Mouse (Mus musculus) v-Abl transformed pro-B cells (cell line): Measurements from ENCODE around the gene Sirpb1a.
"Not testable (repeated sequence)": the region's sequence is repeated elsewhere in the genome, so short reads cannot be mapped to it uniquely, and the experiment has no call there.

Experiments
- in situ Hi-C, 2 experiments: fragments of 400-800 bp; cut with MboI; formaldehyde crosslinking; loops; one replicate each; pipeline ENCODE4 v1.15.1; 2025; ENCODE audit not compliant: unreplicated experiment in 2 of 2

The Sirpb1a gene

DNA sequence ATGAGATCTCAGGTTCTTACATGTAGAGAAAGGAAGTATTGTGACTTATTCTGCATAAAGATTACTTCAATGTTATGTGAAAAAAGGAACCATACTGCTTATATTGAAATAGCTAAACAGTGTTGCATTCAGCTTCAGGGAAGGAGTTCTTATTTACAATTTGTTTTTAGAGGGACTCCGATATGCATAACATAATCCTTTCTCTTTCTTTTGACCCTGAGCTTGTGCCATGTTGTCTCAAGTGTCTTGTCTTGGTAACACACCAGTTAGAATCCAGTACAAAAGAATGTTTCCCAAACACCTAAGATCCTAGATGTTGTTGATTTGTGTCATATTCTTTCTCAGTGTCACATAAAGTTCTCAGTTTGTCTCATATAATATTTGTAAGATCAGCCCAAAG lies at the start of gene Sirpb1a:
Gene Sirpb1a, minus strand, starts transcription at position 74 of the 400 bp plus-strand sequence.
- in situ Hi-C loops, result not testable (repeated sequence)

DNA sequence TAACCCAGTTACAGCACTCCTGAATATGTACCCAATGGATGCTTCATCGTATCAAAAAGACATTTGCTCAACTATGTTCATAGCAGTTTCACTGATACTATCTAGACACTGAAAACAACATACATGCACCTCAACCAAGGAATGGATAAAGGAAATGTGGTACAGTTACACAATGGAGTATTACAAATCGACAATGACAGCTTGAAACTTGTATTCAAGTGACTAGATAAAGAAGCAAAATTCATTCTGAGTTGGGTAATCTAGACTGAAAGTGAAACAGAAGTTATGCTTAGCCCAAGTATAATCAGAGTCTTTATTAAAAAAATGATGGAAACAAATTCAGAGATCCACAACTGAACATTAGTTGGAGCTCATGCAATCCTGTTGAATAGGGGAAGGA lies 48.5 kb upstream of the Sirpb1a start:
- in situ Hi-C loops, result not testable (repeated sequence)

DNA sequence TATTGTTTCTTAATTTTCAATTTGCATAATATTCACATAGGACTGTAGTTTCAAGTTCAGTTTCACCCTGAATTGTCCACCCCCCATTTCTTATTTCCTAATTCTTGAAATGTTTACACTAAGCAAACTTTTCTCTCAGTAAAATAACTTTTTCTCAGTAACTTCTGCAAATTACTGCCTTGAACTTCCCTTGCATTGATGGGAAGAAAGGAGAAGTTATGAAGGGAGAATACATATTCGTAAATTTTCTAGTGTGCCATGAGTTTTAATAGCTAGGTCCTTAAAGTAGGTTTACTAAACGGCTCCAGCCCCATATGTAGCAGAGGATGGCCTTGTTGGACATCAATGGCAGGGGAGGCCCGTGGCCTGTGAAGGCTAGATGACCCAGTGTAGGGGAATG lies 43.8 kb upstream of the Sirpb1a start:
- in situ Hi-C loops, result not testable (repeated sequence)

DNA sequence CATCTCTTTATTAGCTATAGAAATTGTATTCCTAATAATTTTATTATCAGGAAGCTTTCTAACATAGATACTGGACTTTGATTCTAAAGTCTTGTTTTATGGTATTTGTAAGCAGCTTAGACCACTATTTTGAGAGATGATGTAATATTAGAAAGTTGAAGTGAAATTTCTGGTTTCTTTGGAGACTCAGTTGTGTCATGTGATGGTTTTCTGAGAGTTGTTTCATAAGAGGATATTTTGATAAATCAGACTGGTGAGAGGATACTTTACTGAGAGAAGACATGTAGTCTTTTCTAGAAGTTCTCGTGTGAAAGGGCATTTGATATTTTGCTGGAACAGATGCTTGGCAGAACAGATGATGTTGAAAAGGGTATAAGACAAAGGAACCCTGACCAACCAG lies 17.6 kb upstream of the Sirpb1a start:
- in situ Hi-C loops, result not testable (repeated sequence)

DNA sequence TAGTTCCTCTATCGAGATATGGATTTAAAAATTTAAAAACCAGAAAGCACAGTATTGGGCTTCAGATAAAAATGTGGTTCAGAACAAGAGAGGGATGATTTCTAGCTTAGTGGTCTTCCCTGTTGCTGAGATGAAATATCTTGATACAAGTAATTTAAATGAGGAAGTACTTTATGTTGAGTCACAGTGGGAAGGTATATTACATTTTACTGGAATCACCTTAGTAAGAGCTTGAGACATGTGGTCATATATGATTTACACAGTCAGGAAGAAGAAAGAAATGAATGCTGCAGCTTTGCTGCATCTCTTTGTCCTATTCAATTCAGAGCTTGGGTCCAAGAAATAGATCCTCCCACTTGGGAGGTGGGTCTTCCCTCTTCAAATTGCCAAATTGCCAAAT lies 13.5 kb upstream of the Sirpb1a start:
- in situ Hi-C loops, result not testable (repeated sequence)

DNA sequence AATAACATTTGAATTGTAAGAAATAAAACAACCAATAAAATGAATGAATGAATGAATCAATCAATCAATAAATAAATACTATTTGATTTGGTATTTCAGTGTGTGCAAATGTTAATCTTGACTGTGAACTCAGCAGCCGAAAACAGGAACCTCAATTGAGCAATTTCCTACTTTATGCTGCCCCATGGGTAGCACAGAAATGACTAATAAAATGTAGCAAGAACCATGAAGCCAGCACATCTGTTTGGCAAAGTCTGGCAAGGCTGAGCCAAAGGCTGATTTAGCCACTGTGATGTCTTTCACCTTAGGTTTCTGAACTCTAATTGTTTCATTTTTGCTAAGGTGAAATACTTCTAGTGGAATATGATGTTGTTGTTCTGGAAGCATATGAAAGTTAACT lies 1.6 kb upstream of the Sirpb1a start:
- in situ Hi-C loops, result no loop called here

DNA sequence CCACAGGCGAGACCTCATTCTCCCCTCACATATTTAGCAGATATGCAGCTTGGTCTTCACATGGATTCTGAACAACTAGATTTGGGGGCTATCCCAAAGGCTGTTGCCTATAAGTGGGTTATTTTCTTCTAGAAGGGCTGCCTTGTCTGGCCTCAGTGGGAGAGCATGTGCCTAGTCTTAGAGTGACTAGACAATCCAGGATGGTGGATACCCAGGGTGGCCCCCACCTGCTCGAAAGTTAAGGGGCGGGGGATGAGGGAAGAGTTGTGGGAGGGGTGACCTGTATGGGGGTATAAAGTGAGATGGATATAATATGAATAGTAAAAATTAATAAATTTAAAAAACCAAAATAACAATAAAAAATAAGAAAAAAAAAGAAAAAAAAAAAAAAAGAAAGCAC lies 70.6 kb downstream of the Sirpb1a start:
- in situ Hi-C loops, result not testable (repeated sequence)

DNA sequence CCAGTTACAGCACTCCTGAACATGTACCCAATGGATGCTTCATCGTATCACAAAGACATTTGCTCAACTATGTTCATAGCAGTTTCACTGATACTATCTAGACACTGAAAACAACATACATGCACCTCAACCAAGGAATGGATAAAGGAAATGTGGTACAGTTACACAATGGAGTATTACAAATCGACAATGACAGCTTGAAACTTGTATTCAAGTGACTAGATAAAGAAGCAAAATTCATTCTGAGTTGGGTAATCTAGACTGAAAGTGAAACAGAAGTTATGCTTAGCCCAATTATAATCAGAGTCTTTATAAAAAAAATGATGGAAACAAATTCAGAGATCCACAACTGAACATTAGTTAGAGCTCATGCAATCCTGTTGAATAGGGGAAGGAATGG lies 76.0 kb downstream of the Sirpb1a start:
- in situ Hi-C loops, result not testable (repeated sequence)

DNA sequence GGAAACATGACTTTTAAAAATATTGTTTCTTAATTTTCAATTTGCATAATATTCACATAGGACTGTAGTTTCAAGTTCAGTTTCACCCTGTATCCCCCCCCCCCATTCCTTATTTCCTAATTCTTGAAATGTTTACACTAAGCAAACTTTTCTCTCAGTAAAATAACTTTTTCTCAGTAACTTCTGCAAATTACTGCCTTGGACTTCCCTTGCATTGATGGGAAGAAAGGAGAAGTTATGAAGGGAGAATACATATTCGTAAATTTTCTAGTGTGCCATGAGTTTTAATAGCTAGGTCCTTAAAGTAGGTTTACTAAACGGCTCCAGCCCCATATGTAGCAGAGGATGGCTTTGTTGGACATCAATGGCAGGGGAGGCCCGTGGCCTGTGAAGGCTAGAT lies 80.7 kb downstream of the Sirpb1a start:
- in situ Hi-C loops, result not testable (repeated sequence)

DNA sequence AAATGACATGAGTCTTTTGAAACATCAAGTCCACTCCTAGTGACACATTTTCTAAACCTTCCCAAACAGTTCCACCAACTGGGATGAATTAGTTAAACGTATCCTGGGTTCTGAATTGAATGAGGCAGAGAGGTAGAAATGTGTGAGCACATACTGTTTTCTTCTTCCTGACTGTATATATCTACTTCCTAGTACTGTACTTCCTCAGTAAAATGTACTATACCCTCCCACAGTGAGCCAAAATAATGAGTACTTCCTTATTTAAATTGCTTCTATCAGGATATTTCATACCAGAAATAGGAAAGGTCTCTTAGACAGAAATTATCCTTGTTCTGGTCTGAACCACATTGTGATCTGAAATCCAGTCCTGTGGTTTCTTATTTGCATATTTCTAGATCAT lies 86.0 kb downstream of the Sirpb1a start:
- in situ Hi-C loops, result no loop called here

DNA sequence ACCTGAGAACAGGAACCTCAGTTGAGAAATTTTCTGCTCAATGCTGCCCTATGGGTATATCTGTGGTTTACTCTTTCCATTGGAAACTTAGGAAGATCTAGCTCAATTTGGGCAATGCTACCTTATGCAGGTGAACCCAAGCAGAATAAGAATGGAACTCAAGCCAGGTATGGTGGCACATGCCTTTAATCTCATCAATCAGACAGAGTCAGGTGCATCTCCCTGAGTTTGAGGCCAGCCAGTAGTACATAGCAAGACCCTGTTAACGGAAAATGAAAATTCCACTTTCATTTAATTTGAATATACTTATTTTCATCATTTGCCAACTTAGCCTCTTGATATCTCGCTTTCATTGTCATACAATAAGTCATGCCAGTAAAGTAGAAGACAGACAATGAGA lies 92.1 kb downstream of the Sirpb1a start:
- in situ Hi-C loops, result no loop called here

DNA sequence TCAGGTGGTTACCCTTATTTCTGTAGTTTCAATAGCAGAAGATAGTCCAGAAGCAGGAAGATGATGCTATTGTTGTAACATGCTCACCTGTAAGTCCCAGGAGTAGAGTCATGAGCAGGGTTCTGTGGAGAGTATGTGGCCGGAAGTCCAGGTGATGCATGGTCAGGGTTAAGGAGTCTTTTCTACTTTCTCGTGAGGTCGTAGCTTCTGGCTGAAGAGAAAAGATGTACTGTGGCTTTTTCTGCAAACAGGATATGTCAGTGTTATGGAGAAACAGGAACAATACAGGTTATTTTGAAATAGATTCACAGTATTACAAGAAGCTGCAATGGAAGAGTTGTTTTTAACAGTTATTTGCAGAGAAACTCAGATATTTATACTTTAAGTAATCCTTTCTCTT lies 94.3 kb downstream of the Sirpb1a start, which contains the start of gene Gm9733:
Gene Gm9733, minus strand, starts transcription at position 240 of the 400 bp plus-strand sequence.
- in situ Hi-C loops, result no loop called here

DNA sequence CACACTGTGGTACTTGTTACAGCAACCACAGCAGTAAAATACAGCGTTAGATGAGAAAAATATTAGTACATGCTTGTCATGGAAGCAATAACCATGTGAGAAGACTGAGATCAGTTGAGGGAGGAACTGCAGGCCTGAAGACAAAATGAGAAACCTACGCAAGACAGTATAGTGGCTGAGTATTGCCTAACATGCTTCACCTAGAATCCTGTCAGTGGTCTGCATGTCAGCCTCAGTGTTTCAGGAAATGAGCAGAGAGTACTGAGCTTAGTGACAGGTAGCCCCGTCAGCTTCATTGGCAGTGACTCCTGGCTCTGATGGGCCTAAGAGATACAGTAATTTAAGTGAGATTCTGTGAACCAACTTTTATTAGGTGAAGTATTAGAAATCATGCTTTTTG lies 94.8 kb downstream of the Sirpb1a start:
- in situ Hi-C loops, result no loop called here

DNA sequence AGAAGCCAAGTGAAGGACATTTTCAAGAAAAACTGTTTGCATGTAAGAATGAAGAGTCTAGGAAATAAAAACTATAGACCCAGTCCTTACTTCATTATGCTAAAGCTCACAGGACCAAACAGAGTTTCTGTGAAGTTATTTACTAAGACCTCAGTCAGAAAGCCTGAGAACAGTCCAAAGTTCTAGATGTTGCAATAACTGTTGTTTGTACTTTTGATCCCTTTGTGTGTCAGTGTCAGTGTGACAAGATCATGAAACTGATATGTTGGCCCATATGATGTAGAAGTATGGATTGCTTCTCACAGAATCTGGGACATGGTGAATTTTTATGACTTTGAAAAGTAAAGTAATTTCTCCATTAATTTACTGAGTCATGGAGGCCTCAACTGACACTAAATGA lies 96.8 kb downstream of the Sirpb1a start:
- in situ Hi-C loops, result no loop called here
